Mouse (Mus musculus) cerebellum, adult 2 months (tissue): ENCODE measurements at regions not wholly inside any gene's neighbourhood (a gene's known extent, or its start where the extent isn't known, plus 50 kb on each side); places are given as distances from the start of the nearest gene placed in this dataset.

Source experiments
- CTCF ChIP-seq: fragments of 200-500 bp; IDR thresholded peaks from 2 replicates; pipeline ENCODE4 v1.5.1; 2011; ENCODE audit warnings: low read depth, mild to moderate bottlenecking, control low read depth, low read length, moderate library complexity, borderline replicate concordance; ENCODE audit not compliant: insufficient read depth
- POLR2A ChIP-seq: fragments of 200-500 bp; IDR thresholded peaks from 2 replicates; pipeline ENCODE4 v1.6.1; 2011; ENCODE audit warnings: low read length, control low read depth, borderline replicate concordance; ENCODE audit not compliant: insufficient read depth

- TF ChIP-seq CTCF (no peak), POLR2A (no peak)
These were observed 356.9 kb upstream of the Sash1 start for GRCm38 (mm10) chr10:9242596-9243280.
